Mouse (Mus musculus): ENCODE results near the gene Tssk1.

DNA sequence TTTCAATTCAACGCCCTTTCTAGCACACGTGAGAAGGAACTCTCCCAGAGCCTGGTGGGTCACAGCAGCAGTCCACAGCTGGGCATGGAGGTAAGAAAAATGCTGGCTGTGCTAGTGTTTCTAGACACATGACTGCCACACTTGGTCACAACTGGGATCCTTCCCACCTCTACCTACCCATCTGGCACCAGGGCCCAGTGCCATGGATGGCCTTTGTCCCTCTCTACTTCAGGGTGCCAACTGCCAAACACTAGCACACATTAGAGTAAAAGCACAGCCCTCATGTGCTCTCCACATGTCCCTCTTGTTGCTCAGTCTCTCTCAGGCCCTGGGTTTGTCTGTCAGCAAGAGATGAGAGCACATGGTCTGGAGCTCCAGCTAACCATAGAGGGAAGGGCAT, 35.6 kb downstream of the Tssk1 start:
- TF ChIP-seq JUND (IDR thresholded peaks at IDR 0.05; ENCODE audit: low read depth, low read length) (no peak), MXI1 (IDR thresholded peaks at IDR 0.05; ENCODE audit: low read depth, low read length) (no peak), SMC3 (IDR thresholded peaks at IDR 0.05; ENCODE audit: low read depth, low read length) (no peak), MAX (IDR thresholded peaks at IDR 0.05; ENCODE audit: low read length) (no peak), NRF1 (IDR thresholded peaks at IDR 0.05; ENCODE audit: insufficient read depth, low read depth, low read length, poor library complexity, severe bottlenecking) (no peak), EP300 (IDR thresholded peaks at IDR 0.05; ENCODE audit: low read depth in 1 of 2, low read length in 2 of 2) (no peak), CTCF (IDR thresholded peaks at IDR 0.05 in 2 of 3, conservative IDR thresholded peaks at IDR 0.05 in 1 of 3; ENCODE audit: control insufficient read depth in 1 of 3, insufficient read depth in 1 of 3, low read depth in 2 of 3, low read length in 3 of 3, poor library complexity in 1 of 3, severe bottlenecking in 1 of 3) (no peak), CHD2 (IDR thresholded peaks at IDR 0.05; ENCODE audit: low read length) (no peak), BHLHE40 (IDR thresholded peaks at IDR 0.05; ENCODE audit: borderline replicate concordance, low read depth, low read length) (no peak), POLR2A (IDR thresholded peaks at IDR 0.05; ENCODE audit: control insufficient read depth in 1 of 2, insufficient read depth in 1 of 2, low read depth in 1 of 2, low read length in 2 of 2, poor library complexity in 1 of 2) (no peak), GATA1 (IDR thresholded peaks at IDR 0.05; ENCODE audit: low read depth, low read length) (no peak), USF2 (IDR thresholded peaks at IDR 0.05; ENCODE audit: borderline replicate concordance in 1 of 2, insufficient read depth in 1 of 2, low read depth in 1 of 2, low read length in 2 of 2) (no peak)

All from MEL (cell line).